In genomic region chr7:96098686-96099376, GRCm38 (mm10) we compare ENCODE assay signal across 24 mouse cellular contexts.
"Had no signal": no experiment of that assay in that cellular context is flagged by ENCODE, and none has a peak within 500 bp of the region (broad histone marks: within the 10 kb centered on the region; RNA-seq: fewer than 3 reads in every experiment).

No protein-coding gene starts in this region.

- DNase-seq: forebrain, postnatal 0 days; gastrocnemius, postnatal 14 days; gastrocnemius, postnatal 36 days; heart, adult 11 months; heart, adult 2 months; heart, postnatal 14 days; heart, postnatal 36 days; kidney, adult 11 months; kidney, adult 2 months; kidney, adult 9 months; kidney, postnatal 14 days; kidney, postnatal 36 days; layer of hippocampus, postnatal 36 days; left cerebral cortex, postnatal 4 days had no signal

- ATAC-seq: forebrain, postnatal 0 days; hindbrain, postnatal 0 days; intestine, embryonic 16.5 days had no signal

- H3K4me1 ChIP-seq: hindbrain, embryonic 13.5 days; hindbrain, embryonic 15.5 days; limb, embryonic 13.5 days had no signal

- H3K36me3 ChIP-seq: heart, embryonic 13.5 days; heart, embryonic 15.5 days; hindbrain, embryonic 13.5 days; hindbrain, embryonic 15.5 days; kidney, embryonic 15.5 days; limb, embryonic 13.5 days had no signal

- H3K9me3 ChIP-seq: heart, embryonic 13.5 days; heart, embryonic 15.5 days; hindbrain, embryonic 13.5 days; hindbrain, embryonic 15.5 days; kidney, embryonic 15.5 days; limb, embryonic 13.5 days had no signal

- H3K4me3 ChIP-seq: heart, adult 2 months; heart, embryonic 13.5 days; heart, embryonic 15.5 days; hindbrain, embryonic 13.5 days; hindbrain, embryonic 15.5 days; kidney, embryonic 15.5 days; limb, embryonic 13.5 days had no signal

- H3K9ac ChIP-seq: forebrain, postnatal 0 days; heart, embryonic 13.5 days; heart, embryonic 15.5 days; hindbrain, embryonic 13.5 days; hindbrain, embryonic 15.5 days; kidney, embryonic 15.5 days; limb, embryonic 13.5 days had no signal

- H3K27ac ChIP-seq: heart, adult 2 months; heart, embryonic 13.5 days; heart, embryonic 15.5 days; hindbrain, embryonic 13.5 days; hindbrain, embryonic 15.5 days; hindbrain, postnatal 0 days; kidney, embryonic 15.5 days; kidney, postnatal 0 days; limb, embryonic 13.5 days had no signal

- H3K4me2 ChIP-seq: heart, embryonic 11.5 days; heart, embryonic 13.5 days; heart, embryonic 15.5 days; hindbrain, embryonic 13.5 days; hindbrain, embryonic 15.5 days; kidney, embryonic 15.5 days; limb, embryonic 13.5 days had no signal

- H3K27me3 ChIP-seq: heart, embryonic 13.5 days; heart, embryonic 15.5 days; hindbrain, embryonic 13.5 days; hindbrain, embryonic 15.5 days; kidney, embryonic 15.5 days; limb, embryonic 13.5 days had no signal
